Mouse (Mus musculus) B cell, adult (primary cell): ENCODE measurements around the gene Gpr137c. TPM values are rescaled to one million over a fixed set of nuclear protein-coding genes. Genes with fewer than 3 reads are reported as not detected.

Experiments used
- total RNA-seq: library from RNA; stranded (reverse); gene quantifications from 4 replicates; pipeline ENCODE4 v1.2.4, GENCODE M21; 2023; ENCODE audit not compliant: inconsistent age

Gene Gpr137c
- 58.4 to 77.4 TPM (median 70.6 TPM) in 4 replicates for total RNA-seq

GRCm38 (mm10) chr14:45219281-45220089, at the start of gene Gpr137c:
Gene Gpr137c (plus strand): TSS chr14:45219717.

GRCm38 (mm10) chr14:45220090-45220956, 806 bp downstream of the Gpr137c start, which contains the start of gene Txndc16:
Gene Txndc16 (minus strand): TSS chr14:45220328.

GRCm38 (mm10) chr14:45318426-45319236, 99.1 kb downstream of the Gpr137c start, which contains the start of gene Ero1l:
Gene Ero1l (minus strand): TSS chr14:45318771.

GRCm38 (mm10) chr14:45329589-45330181, 110.2 kb downstream of the Gpr137c start, which contains the start of gene Psmc6:
Gene Psmc6 (plus strand): TSS chr14:45329788.

Other genes with a start within 250 kb of the Gpr137c start
- gene Ptger2, start 231.5 kb upstream of the Gpr137c start, total RNA-seq = 1.3 to 2.3 TPM (median 1.4 TPM) in 4 replicates
- 251 to 272 TPM (median 266 TPM) in 4 replicates for gene Txndc16, start 611 bp downstream of the Gpr137c start, total RNA-seq
- 15.1 to 22.4 TPM (median 19.9 TPM) in 4 replicates for gene Ero1l, start 99.1 kb downstream of the Gpr137c start, total RNA-seq
- gene Psmc6, start 110.1 kb downstream of the Gpr137c start, total RNA-seq = 100 to 105 TPM (median 103 TPM) in 4 replicates
- 28.8 to 40.6 TPM (median 32.3 TPM) in 4 replicates for gene Styx, start 131.4 kb downstream of the Gpr137c start, total RNA-seq
- gene Gnpnat1, start 185.2 kb downstream of the Gpr137c start, total RNA-seq = 8.0 to 16.3 TPM (median 15.5 TPM) in 4 replicates